In the genomic region with DNA sequence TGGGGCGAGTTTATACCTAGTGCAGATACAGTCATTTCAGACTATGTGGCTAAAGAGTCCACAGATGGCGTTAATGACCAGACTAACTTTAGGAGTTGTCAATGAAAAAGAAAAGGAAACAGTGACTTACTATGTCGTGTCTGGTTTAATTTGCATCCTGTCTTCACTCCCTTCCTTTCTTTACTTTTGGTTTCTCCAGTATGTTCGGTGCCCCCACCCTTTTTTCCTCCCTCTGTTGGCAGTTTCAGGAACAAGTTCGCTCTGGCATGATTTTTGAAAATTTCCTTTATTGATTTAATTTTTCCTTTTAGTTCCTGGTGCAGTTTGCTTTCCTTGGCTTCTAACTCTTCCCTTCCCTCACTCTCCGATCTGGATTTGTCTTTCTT, we compare ENCODE assay signal across 9 mouse cellular contexts. TPM values are rescaled to one million over a fixed set of nuclear protein-coding genes. Genes with fewer than 3 reads are reported as not detected.
A peak's percentile ranks its signal among the peaks of the same experiment; 100 is the strongest.
DNase-seq lines count a peak whose midpoint lies in the region; ATAC-seq and TF ChIP-seq lines count a peak whose summit lies in the region.
"Had no signal": no experiment of that assay in that cellular context is flagged by ENCODE, and none has a peak within 500 bp of the region (broad histone marks: within the 10 kb centered on the region; RNA-seq: fewer than 3 reads in every experiment).

No protein-coding gene starts in this region.

- H3K9ac ChIP-seq in heart, embryonic 12.5 days = peak overlapping the region; percentile 64
- peak overlapping the region; percentile 46 for H3K9ac ChIP-seq in heart, postnatal 0 days (replicated peaks; ENCODE audit: low read depth, low read length)
- H3K9ac ChIP-seq in lung, postnatal 0 days (replicated peaks; ENCODE audit: low read depth) = peak overlapping the region; percentile 13; the same call in 1 of the 2 replicates

- no peak for DNase-seq in heart, postnatal 4 days
- peak; percentile 75 for DNase-seq in NIH3T3 (ENCODE audit: low read depth)
- DNase-seq in heart, postnatal 0 days (ENCODE audit: low spot score) = peak; percentile 17
- peak; percentile 52 for DNase-seq in lung, postnatal 0 days (ENCODE audit: low spot score)
- no peak for DNase-seq in cerebellum, adult 18-20 months
- DNase-seq in spleen, adult 12 weeks (ENCODE audit: low spot score) = no peak

- TF ChIP-seq EP300 in heart, postnatal 0 days (IDR thresholded peaks at IDR 0.05; ENCODE audit: low read depth) = no peak
- no peak for TF ChIP-seq EP300 in lung, postnatal 0 days (IDR thresholded peaks at IDR 0.05)

- TF ChIP-seq CTCF in heart, postnatal 0 days (IDR thresholded peaks at IDR 0.05; ENCODE audit: low read depth) = no peak
- TF ChIP-seq CTCF in lung, postnatal 0 days (IDR thresholded peaks at IDR 0.05) = peak; percentile 44

- 20% methylated on average over 6 of the region's 6 CpGs for WGBS in heart, embryonic 12.5 days
- 10% methylated on average over 6 of the region's 6 CpGs for WGBS in heart, postnatal 0 days
- 4% methylated on average over 6 of the region's 6 CpGs for WGBS in lung, postnatal 0 days

- H3K9me3 ChIP-seq in heart, embryonic 12.5 days (replicated peaks) = no peaks in the 10 kb centered on the region
- no peaks in the 10 kb centered on the region for H3K9me3 ChIP-seq in heart, postnatal 0 days (replicated peaks; ENCODE audit: control insufficient read depth, low read length)
- no peaks in the 10 kb centered on the region for H3K9me3 ChIP-seq in lung, postnatal 0 days (ENCODE audit: low read length)

- ATAC-seq in heart, embryonic 12.5 days (ENCODE audit: insufficient number of reproducible peaks, low FRiP score) = no peak
- no peak for ATAC-seq in heart, postnatal 0 days (ENCODE audit: insufficient read depth, low read depth)
- ATAC-seq in lung, postnatal 0 days = no peak
- ATAC-seq in CD4-positive, CD25-positive, alpha-beta regulatory T cell, adult 4 months = no peak

- peak overlapping the region; percentile 74 for H3K4me3 ChIP-seq in heart, embryonic 12.5 days
- peak overlapping the region; percentile 63 for H3K4me3 ChIP-seq in heart, postnatal 0 days (ENCODE audit: low read depth, low read length)
- peak overlapping the region; percentile 45 for H3K4me3 ChIP-seq in lung, postnatal 0 days (ENCODE audit: low read depth, low read length)

- H3K36me3 ChIP-seq in heart, embryonic 12.5 days = no peaks in the 10 kb centered on the region
- no peaks in the 10 kb centered on the region for H3K36me3 ChIP-seq in heart, postnatal 0 days (replicated peaks; ENCODE audit: control insufficient read depth, insufficient read depth, low read length)
- H3K36me3 ChIP-seq in lung, postnatal 0 days (ENCODE audit: insufficient read depth, low read length) = no peaks in the 10 kb centered on the region

- no peaks in the 10 kb centered on the region for H3K4me1 ChIP-seq in heart, embryonic 12.5 days (replicated peaks)
- H3K4me1 ChIP-seq in heart, postnatal 0 days (ENCODE audit: control insufficient read depth, insufficient read depth) = peaks cover 4% of the 10 kb centered on the region; the same call in 1 of the 2 replicates
- peaks cover 4% of the 10 kb centered on the region; the same call in 1 of the 2 replicates for H3K4me1 ChIP-seq in lung, postnatal 0 days (ENCODE audit: insufficient read depth, low read depth, low read length)

- no peak overlapping the region for H3K27ac ChIP-seq in heart, embryonic 12.5 days (ENCODE audit: poor library complexity, severe bottlenecking)
- H3K27ac ChIP-seq in heart, postnatal 0 days (ENCODE audit: low read depth) = no peak overlapping the region
- no peak overlapping the region for H3K27ac ChIP-seq in lung, postnatal 0 days (ENCODE audit: low read length)

- peak overlapping the region; percentile 98 for H3K4me2 ChIP-seq in heart, embryonic 12.5 days
- peak overlapping the region; percentile 99 for H3K4me2 ChIP-seq in heart, postnatal 0 days (ENCODE audit: low read depth, low read length)
- peak overlapping the region; percentile 81 for H3K4me2 ChIP-seq in lung, postnatal 0 days (replicated peaks; ENCODE audit: low read depth, low read length)

- peaks cover 4% of the 10 kb centered on the region; the same call in 1 of the 2 replicates for H3K27me3 ChIP-seq in heart, embryonic 12.5 days (replicated peaks)
- H3K27me3 ChIP-seq in heart, postnatal 0 days (ENCODE audit: control insufficient read depth, insufficient read depth, low read length) = 0 out of 2 replicates have a peak, but pooled peaks cover 6% of the 10 kb centered on the region
- no peaks in the 10 kb centered on the region for H3K27me3 ChIP-seq in lung, postnatal 0 days (replicated peaks; ENCODE audit: insufficient read depth, low read length)

RNA-seq across cellular contexts. Expression of a gene that starts 3.2 kb away (rescaled TPM):
- polyA plus RNA-seq in heart, embryonic 12.5 days (2016; fragmentation: Nextera tagmentation; extraction: Ambion mirVana) = 0.27 and 0.39 TPM in 2 replicates
- under 1 TPM in 1 of 2 experiments, not detected in 1; 0.12 TPM for total RNA-seq in heart, postnatal 4 days (2021)
- total RNA-seq in heart, postnatal 0 days (2014; rRNA removed; ENCODE audit: low replicate concordance) = not detected in 2 replicates
- polyA plus RNA-seq in heart, postnatal 0 days (2015; fragmentation: Nextera tagmentation; extraction: Ambion mirVana) = 0.16 TPM in 1 of 2 replicates, not detected in the other
- 2.3 and 3.4 TPM in 2 replicates for polyA plus RNA-seq in lung, postnatal 0 days (2015; fragmentation: Nextera tagmentation; extraction: Ambion mirVana)
- under 1 TPM in 1 of 2 experiments, not detected in 1; 0.63 TPM for polyA plus RNA-seq in CD4-positive, CD25-positive, alpha-beta regulatory T cell, adult 4 months (2017; shearing (Covaris generic))

RNA-seq across cellular contexts. Expression of a gene that starts 49.9 kb away (rescaled TPM):
- not detected in 2 replicates for polyA plus RNA-seq in heart, embryonic 12.5 days (2016; fragmentation: Nextera tagmentation; extraction: Ambion mirVana)
- total RNA-seq in heart, postnatal 4 days (2021) = not detected
- not detected in 2 replicates for total RNA-seq in heart, postnatal 0 days (2014; rRNA removed; ENCODE audit: low replicate concordance)
- not detected in 2 replicates for polyA plus RNA-seq in heart, postnatal 0 days (2015; fragmentation: Nextera tagmentation; extraction: Ambion mirVana)
- not detected in 2 replicates for polyA plus RNA-seq in lung, postnatal 0 days (2015; fragmentation: Nextera tagmentation; extraction: Ambion mirVana)
- not detected for polyA plus RNA-seq in CD4-positive, CD25-positive, alpha-beta regulatory T cell, adult 4 months (2017; shearing (Covaris generic))
- polyA plus RNA-seq: frontal cortex, adult 2 months had no signal

Comparison
In these comparisons a context has a peak if more than half of its experiments do, and no peak if none do; other contexts are left out.
1. DNase-seq: peak in NIH3T3 (single experiment), heart, postnatal 0 days (single experiment) and lung, postnatal 0 days (single experiment); none in heart, postnatal 4 days (single experiment), cerebellum, adult 18-20 months (0 of 2) and spleen, adult 12 weeks (single experiment).
2. H3K9ac ChIP-seq: peak in every context shown above with its lines; median percentile 64 in heart, embryonic 12.5 days; 46 in heart, postnatal 0 days; 13 in lung, postnatal 0 days.
3. Peak in every context shown above with its lines, with median percentiles within 50 percentile points of each other: H3K4me2 ChIP-seq and H3K4me3 ChIP-seq.